Mouse (Mus musculus): ENCODE data around the gene Cnnm3.

GRCm38 (mm10) chr1:36554633-36555399 is 43.1 kb downstream of the Cnnm3 start:
- TF ChIP-seq CTCF (IDR thresholded peaks at IDR 0.05; ENCODE audit: insufficient read depth, low read length) (no peak), POLR2A (IDR thresholded peaks at IDR 0.05; ENCODE audit: borderline replicate concordance, extremely low read depth, low read depth, low read length) (no peak)
